Mouse (Mus musculus) kidney, adult 2 months (tissue): ENCODE results near the gene Mical3.

ENCODE experiments used
- CTCF ChIP-seq: fragments of 200-500 bp; conservative IDR thresholded peaks from 2 replicates; pipeline ENCODE4 v1.5.1; 2011; ENCODE audit warnings: low read depth, mild to moderate bottlenecking, control low read depth, low read length, moderate library complexity, mixed read lengths; ENCODE audit not compliant: insufficient read depth, insufficient read length
- POLR2A ChIP-seq: fragments of 200-500 bp; IDR thresholded peaks from one replicate; pipeline ENCODE4 v1.6.1; 2011; ENCODE audit warnings: low read depth, low read length, control low read depth

GRCm38 (mm10) chr6:121167381-121167975 is 36.7 kb upstream of the Mical3 start:
- no peak for TF ChIP-seq CTCF
- TF ChIP-seq POLR2A: no peak
